Comparison of ENCODE assay signal across 21 mouse cellular contexts in genomic region chr8:61142845-61143244, GRCm38 (mm10).
"Had no signal": no experiment of that assay in that cellular context is flagged by ENCODE, and none has a peak within 500 bp of the region (broad histone marks: within the 10 kb centered on the region; RNA-seq: fewer than 3 reads in every experiment).

No protein-coding gene starts in this region.

- H3K27me3 ChIP-seq: heart, embryonic 12.5 days; hindbrain, embryonic 12.5 days; limb, embryonic 13.5 days; limb, embryonic 15.5 days; liver, embryonic 12.5 days had no signal

- H3K4me1 ChIP-seq: heart, embryonic 12.5 days; hindbrain, embryonic 12.5 days; limb, embryonic 13.5 days; limb, embryonic 15.5 days; liver, embryonic 12.5 days had no signal

- H3K36me3 ChIP-seq: heart, embryonic 10.5 days; heart, embryonic 12.5 days; hindbrain, embryonic 10.5 days; hindbrain, embryonic 12.5 days; limb, embryonic 13.5 days; limb, embryonic 15.5 days; liver, embryonic 12.5 days had no signal

- H3K9ac ChIP-seq: heart, embryonic 12.5 days; hindbrain, embryonic 12.5 days; hindbrain, embryonic 14.5 days; limb, embryonic 13.5 days; limb, embryonic 15.5 days; liver, embryonic 12.5 days; liver, embryonic 14.5 days had no signal

- H3K4me3 ChIP-seq: heart, embryonic 10.5 days; heart, embryonic 12.5 days; hindbrain, embryonic 10.5 days; hindbrain, embryonic 12.5 days; layer of hippocampus, adult 2 months; left cerebral cortex, adult 2 months; limb, embryonic 13.5 days; limb, embryonic 15.5 days; liver, embryonic 12.5 days had no signal

- DNase-seq: gastrocnemius, postnatal 10 days; gastrocnemius, postnatal 25 days; heart, adult 18-20 months; heart, postnatal 10 days; heart, postnatal 4 days; kidney, adult 18-20 months; kidney, adult 8-10 months; left cerebral cortex, postnatal 4 days had no signal

- H3K4me2 ChIP-seq: heart, embryonic 12.5 days; hindbrain, embryonic 12.5 days; hindbrain, embryonic 14.5 days; limb, embryonic 13.5 days; limb, embryonic 15.5 days; liver, embryonic 12.5 days had no signal

- H3K9me3 ChIP-seq: heart, embryonic 10.5 days; heart, embryonic 12.5 days; hindbrain, embryonic 10.5 days; hindbrain, embryonic 12.5 days; limb, embryonic 13.5 days; limb, embryonic 15.5 days; liver, embryonic 12.5 days had no signal

- H3K27ac ChIP-seq: heart, embryonic 10.5 days; hindbrain, embryonic 12.5 days; hindbrain, embryonic 14.5 days; layer of hippocampus, adult 2 months; left cerebral cortex, adult 2 months; limb, embryonic 13.5 days; limb, embryonic 15.5 days; liver, embryonic 12.5 days; liver, embryonic 14.5 days had no signal

- ATAC-seq: hindbrain, embryonic 16.5 days; inflammation-experienced regulatory T-cells, adult 6 months; liver, embryonic 12.5 days had no signal
